12 mouse cellular contexts compared by ENCODE assay signal in genomic region chr1:73916298-73916697, GRCm38 (mm10).
DNase-seq lines count a peak whose midpoint lies in the region.
"Had no signal": no experiment of that assay in that cellular context is flagged by ENCODE, and none has a peak within 500 bp of the region (broad histone marks: within the 10 kb centered on the region; RNA-seq: fewer than 3 reads in every experiment).

No protein-coding gene starts in this region.

- peak; percentile 4 for DNase-seq in gastrocnemius, postnatal 25 days
- DNase-seq in gastrocnemius, adult 18-20 months (ENCODE audit: low spot score): no peak
- DNase-seq in kidney, postnatal 4 days: peak; percentile 0 to 1
- DNase-seq in kidney, adult 11 months: no peak
- peak; percentile 16 for DNase-seq in urinary bladder, adult 2 months (ENCODE audit: low spot score)
- DNase-seq in urinary bladder, adult 18-20 months (ENCODE audit: low spot score in 2 of 2): no peak
- DNase-seq in cerebellum, adult 11 months: no peak
- DNase-seq in frontal cortex, postnatal 36 days (ENCODE audit: low spot score in 2 of 2): no peak
- DNase-seq: cerebellum, adult 11-12 months; liver; lung, embryonic 14.5 days; thymus, postnatal 25 days had no signal

Comparison
In these comparisons a context has a peak if more than half of its experiments do, and no peak if none do; other contexts are left out.
1. DNase-seq: peak in gastrocnemius, postnatal 25 days (single experiment), kidney, postnatal 4 days (2 of 2) and urinary bladder, adult 2 months (single experiment); none in gastrocnemius, adult 18-20 months (single experiment), kidney, adult 11 months (single experiment), urinary bladder, adult 18-20 months (0 of 2), cerebellum, adult 11 months (single experiment) and frontal cortex, postnatal 36 days (0 of 2).